Mouse (Mus musculus) liver, embryonic 16.5 days (tissue): Measurements from ENCODE around the gene Nlgn1. TPM values are rescaled to one million over a fixed set of nuclear protein-coding genes. Genes with fewer than 3 reads are reported as not detected.

ENCODE experiments used
- ATAC-seq: fragments of 200-750 bp; cut with Nextera tagmentation; 2 replicates; pipeline ENCODE4 v1.8.0; 2017; ENCODE audit warnings: low read depth, mild to moderate bottlenecking, moderate number of reproducible peaks, moderate library complexity
- H3K27ac ChIP-seq: fragments of 300-500 bp; sonication (generic); 2 replicates; pipeline ENCODE4 v1.5.1; 2014; ENCODE audit warnings: mild to moderate bottlenecking, low read length
- H3K27me3 ChIP-seq: fragments of 300-500 bp; sonication (generic); 2 replicates; pipeline ENCODE4 v1.6.1; 2014; ENCODE audit warnings: low read depth, low read length, mixed read lengths; ENCODE audit not compliant: control insufficient read depth, insufficient read depth
- H3K36me3 ChIP-seq: fragments of 300-500 bp; sonication (generic); 2 replicates; pipeline ENCODE4 v1.6.1; 2014; ENCODE audit warnings: mild to moderate bottlenecking; ENCODE audit not compliant: control insufficient read depth, insufficient read depth
- H3K4me1 ChIP-seq: fragments of 300-500 bp; sonication (generic); 2 replicates; pipeline ENCODE4 v1.6.1; 2014; ENCODE audit warnings: low read depth, low read length, mixed read lengths; ENCODE audit not compliant: control insufficient read depth
- H3K4me2 ChIP-seq: fragments of 300-500 bp; sonication (generic); 2 replicates; pipeline ENCODE4 v1.6.1; 2014; ENCODE audit warnings: low read depth, low read length, mixed read lengths
- H3K4me3 ChIP-seq: fragments of 300-500 bp; sonication (generic); 2 replicates; pipeline ENCODE4 v1.5.1; 2014; ENCODE audit warnings: low read depth, mild to moderate bottlenecking, low read length
- H3K9ac ChIP-seq: fragments of 300-500 bp; sonication (generic); 2 replicates; pipeline ENCODE4 v1.6.1; 2014; ENCODE audit warnings: low read depth, low read length
- H3K9me3 ChIP-seq: fragments of 300-500 bp; sonication (generic); replicated peaks from 2 replicates; pipeline ENCODE4 v1.6.1; 2016; ENCODE audit warnings: low read length; ENCODE audit not compliant: control insufficient read depth
- WGBS: fragments of 180-500 bp; shearing (Covaris S2); extraction: QIAGEN DNeasy Blood & Tissue Kit; methylation state at CpG from one replicate; pipeline ENCODE4 v1.1.7; 2014; ENCODE audit not compliant: insufficient replicate concordance; 5-methylcytosine and 5-hydroxymethylcytosine counted together
- polyA plus RNA-seq: library from polyadenylated mRNA; unstranded; fragments of >200 nt; fragmentation: Nextera tagmentation; extraction: Ambion mirVana; gene quantifications from 2 replicates; pipeline ENCODE4 v1.2.1, GENCODE M21; 2015

The Nlgn1 gene
- polyA plus RNA-seq, 1 experiment from 2014 or later: not detected

DNA sequence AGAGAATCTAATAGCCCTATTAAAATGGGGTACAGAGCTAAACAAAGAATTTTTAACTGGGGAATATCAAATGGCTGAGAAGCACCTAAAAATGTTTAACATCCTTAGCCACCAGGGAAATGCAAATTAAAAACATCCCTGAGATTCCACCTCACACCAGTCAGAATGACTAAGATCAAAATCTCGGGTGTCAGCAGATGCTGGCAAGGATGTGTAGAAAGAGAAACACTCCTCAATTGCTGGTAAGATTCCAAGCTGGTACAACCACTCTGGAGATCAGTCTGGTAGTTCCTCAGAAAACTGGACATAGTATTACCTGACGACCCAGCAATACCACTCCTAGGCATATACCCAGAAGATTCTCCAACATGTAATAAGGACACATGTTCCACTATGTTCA is 869.2 kb downstream of the Nlgn1 start:
- Histone ChIP-seq H3K4me3 (no peak overlapping the region), H3K9ac (no peak overlapping the region), H3K4me1 (no peaks in the 10 kb centered on the region), H3K4me2 (no peak overlapping the region), H3K36me3 (no peaks in the 10 kb centered on the region), H3K27me3 (no peaks in the 10 kb centered on the region), H3K9me3 (no peaks in the 10 kb centered on the region), H3K27ac (no peak overlapping the region)
- no peak for ATAC-seq
- WGBS: 40% methylated on average over 2 of the region's 2 CpGs

DNA sequence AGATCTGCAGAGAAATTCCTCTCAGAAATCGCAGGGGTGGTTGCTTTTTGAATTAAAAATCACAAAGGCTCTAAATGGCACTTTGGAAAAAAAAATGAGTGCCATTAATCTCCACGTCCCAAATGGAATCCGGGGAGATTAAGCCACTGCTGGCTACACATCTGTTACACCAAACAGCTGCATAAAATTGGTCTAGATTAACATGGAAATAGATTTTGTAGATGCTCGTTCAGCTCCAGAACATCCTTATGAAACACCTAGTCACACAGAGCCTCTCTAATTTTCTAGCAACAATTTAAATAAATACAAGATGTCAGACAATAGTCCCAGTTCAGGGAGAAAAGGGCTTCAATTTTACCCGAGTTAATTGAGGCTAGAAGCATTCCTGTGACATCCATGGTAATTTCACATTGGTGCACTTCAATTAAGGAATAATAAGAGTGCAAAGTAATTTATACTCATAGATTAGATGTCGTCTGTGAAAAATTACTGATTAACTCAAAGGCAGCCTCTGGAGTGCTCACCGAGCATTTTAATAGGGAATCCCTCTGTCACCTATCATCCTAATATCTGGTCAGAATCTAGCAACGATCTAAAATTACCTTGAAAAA is 875.9 kb downstream of the Nlgn1 start:
- H3K9ac ChIP-seq: no peak overlapping the region
- H3K36me3 ChIP-seq: no peaks in the 10 kb centered on the region
- H3K27me3 ChIP-seq: no peaks in the 10 kb centered on the region
- H3K4me2 ChIP-seq: no peak overlapping the region
- no peaks in the 10 kb centered on the region for H3K9me3 ChIP-seq
- no peak for ATAC-seq
- 49% methylated on average over 8 of the region's 8 CpGs for WGBS
- no peaks in the 10 kb centered on the region for H3K4me1 ChIP-seq
- no peak overlapping the region for H3K4me3 ChIP-seq
- no peak overlapping the region for H3K27ac ChIP-seq

DNA sequence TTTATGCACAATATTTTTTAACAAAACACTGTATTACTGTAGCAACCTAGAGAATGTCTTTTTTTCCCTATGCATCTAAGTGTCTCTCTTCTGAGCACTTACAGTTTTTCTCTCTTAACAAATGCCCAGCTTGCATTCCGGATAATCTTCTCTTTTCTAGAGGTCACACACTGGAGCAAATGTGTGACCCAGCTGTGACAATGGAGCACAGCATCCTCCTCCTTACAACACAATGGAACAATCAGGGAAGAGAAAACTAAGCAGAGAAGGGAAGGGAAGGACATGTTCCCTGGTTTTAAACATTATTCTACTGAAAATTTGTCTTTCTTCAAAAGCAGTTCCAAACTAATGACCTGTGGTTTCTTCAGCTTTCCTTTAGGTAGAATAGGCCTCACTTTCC is 879.9 kb downstream of the Nlgn1 start:
- Histone ChIP-seq H3K4me1 (no peaks in the 10 kb centered on the region), H3K4me2 (no peak overlapping the region), H3K36me3 (no peaks in the 10 kb centered on the region), H3K9ac (no peak overlapping the region), H3K27me3 (no peaks in the 10 kb centered on the region), H3K4me3 (no peak overlapping the region), H3K9me3 (no peaks in the 10 kb centered on the region), H3K27ac (no peak overlapping the region)
- WGBS: 50% methylated on average over 1 of the region's 1 CpGs
- ATAC-seq: no peak

DNA sequence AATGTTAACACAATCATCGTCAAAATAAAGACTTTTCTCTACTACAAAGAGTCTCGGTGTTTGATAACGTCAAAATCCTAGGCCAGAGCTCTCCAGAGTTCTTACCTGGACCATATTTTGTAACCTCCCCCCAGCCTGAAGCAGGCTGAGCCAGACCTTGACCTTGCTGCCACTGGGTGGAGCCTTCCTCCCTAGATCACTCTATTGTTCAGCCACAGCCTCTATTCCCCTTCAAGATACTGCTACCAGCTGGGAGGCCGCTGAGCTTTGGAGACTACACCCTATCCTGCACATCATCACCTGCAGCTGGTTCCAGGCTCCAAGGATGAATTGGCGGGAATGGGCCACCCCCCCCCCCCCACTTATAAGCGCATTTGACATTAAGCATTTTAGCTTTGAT is 881.8 kb downstream of the Nlgn1 start:
- Histone ChIP-seq H3K27me3 (no peaks in the 10 kb centered on the region), H3K9ac (no peak overlapping the region), H3K27ac (no peak overlapping the region), H3K4me2 (no peak overlapping the region), H3K36me3 (no peaks in the 10 kb centered on the region), H3K4me3 (no peak overlapping the region), H3K9me3 (no peaks in the 10 kb centered on the region), H3K4me1 (no peaks in the 10 kb centered on the region)
- no peak for ATAC-seq
- 44% methylated on average over 6 of the region's 6 CpGs for WGBS

DNA sequence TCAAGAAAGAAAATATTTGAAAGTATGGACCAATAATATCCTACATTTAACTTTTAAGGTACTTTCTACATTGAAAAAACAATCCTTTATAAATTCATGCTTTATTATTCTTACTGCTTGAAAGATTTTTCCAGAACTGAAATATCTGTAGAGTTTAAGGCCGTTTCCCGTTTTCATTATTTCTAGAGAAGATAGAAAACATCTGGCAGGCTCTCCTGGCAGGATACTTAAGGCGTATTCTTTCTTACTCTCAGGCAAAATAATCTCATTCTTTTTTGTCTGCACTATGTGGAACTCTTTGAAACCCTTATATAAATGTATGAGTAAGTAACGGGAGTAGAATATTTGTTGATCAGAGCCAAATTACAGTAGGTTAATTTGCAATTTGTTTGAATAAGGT is 882.9 kb downstream of the Nlgn1 start:
- Histone ChIP-seq H3K9me3 (no peaks in the 10 kb centered on the region), H3K36me3 (no peaks in the 10 kb centered on the region), H3K4me2 (no peak overlapping the region), H3K27me3 (no peaks in the 10 kb centered on the region), H3K9ac (no peak overlapping the region), H3K4me3 (no peak overlapping the region), H3K4me1 (no peaks in the 10 kb centered on the region), H3K27ac (no peak overlapping the region)
- no peak for ATAC-seq
- 66% methylated on average over 4 of the region's 4 CpGs for WGBS

DNA sequence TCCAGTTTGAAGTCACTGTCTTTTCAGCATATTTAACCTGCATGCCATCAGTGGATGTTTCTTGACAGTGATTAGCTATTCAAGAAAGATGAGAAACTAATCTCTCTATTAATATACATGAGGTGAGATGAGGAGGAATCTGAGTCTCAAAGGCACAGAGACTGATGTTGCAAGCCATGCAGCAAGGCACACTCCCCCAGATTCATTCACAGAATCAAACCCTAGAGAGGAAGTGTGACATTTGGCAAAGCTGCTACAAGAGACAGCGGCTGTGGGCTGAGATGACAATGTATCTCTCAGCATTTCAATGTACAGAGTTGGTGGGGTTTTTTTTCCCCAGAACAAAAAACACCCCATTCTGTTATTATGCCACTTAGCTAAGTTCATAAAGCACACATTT is 885.1 kb downstream of the Nlgn1 start:
- H3K36me3 ChIP-seq: no peaks in the 10 kb centered on the region
- H3K9me3 ChIP-seq: no peaks in the 10 kb centered on the region
- H3K4me3 ChIP-seq: no peak overlapping the region
- H3K9ac ChIP-seq: no peak overlapping the region
- no peaks in the 10 kb centered on the region for H3K27me3 ChIP-seq
- WGBS: 59% methylated on average over 1 of the region's 1 CpGs
- no peak for ATAC-seq
- no peaks in the 10 kb centered on the region for H3K4me1 ChIP-seq
- no peak overlapping the region for H3K4me2 ChIP-seq
- H3K27ac ChIP-seq: no peak overlapping the region

DNA sequence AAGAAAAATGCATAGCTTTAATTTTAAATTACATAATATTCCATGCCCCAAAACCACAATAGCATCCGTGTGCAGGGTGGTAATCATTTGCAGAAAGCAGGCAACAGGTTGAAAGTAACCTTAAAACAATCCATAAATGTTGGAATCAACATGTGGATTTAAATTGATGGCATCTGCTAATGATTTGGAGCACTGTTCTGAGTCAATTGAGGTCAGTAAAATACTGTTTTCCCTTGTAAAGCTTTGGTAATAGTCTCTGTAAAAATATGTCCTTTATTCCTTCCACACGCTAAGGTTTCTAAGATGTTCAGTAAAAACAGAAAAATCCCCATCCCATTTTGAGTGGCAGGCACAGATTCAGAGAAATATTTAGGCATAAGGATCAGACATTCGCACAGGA is 888.6 kb downstream of the Nlgn1 start:
- no peaks in the 10 kb centered on the region for H3K27me3 ChIP-seq
- no peaks in the 10 kb centered on the region for H3K36me3 ChIP-seq
- H3K27ac ChIP-seq: no peak overlapping the region
- WGBS: 56% methylated on average over 3 of the region's 3 CpGs
- H3K4me3 ChIP-seq: no peak overlapping the region
- no peak for ATAC-seq
- H3K4me1 ChIP-seq: no peaks in the 10 kb centered on the region
- no peak overlapping the region for H3K9ac ChIP-seq
- no peaks in the 10 kb centered on the region for H3K9me3 ChIP-seq
- no peak overlapping the region for H3K4me2 ChIP-seq

DNA sequence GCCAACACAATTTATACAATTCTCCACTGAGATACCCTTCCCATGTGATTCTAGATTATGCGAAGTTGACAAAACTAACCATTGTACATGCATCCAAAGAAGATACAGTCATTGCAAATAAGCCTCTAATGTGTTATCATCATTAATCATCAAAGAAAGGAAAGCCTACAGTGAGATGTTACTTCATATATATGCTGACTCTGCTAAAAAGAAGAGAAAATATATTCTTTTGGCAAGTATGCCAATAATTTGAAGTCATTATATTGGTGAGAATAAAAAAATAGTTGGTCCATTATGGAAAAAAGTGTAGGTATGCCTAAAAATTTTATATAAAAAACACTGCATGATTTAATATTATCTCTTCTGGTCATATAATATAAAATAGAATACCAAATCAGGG is 889.6 kb downstream of the Nlgn1 start:
- ATAC-seq: no peak
- 67% methylated on average over 1 of the region's 1 CpGs for WGBS
- Histone ChIP-seq H3K27me3 (no peaks in the 10 kb centered on the region), H3K4me2 (no peak overlapping the region), H3K4me1 (no peaks in the 10 kb centered on the region), H3K36me3 (no peaks in the 10 kb centered on the region), H3K4me3 (no peak overlapping the region), H3K9ac (no peak overlapping the region), H3K27ac (no peak overlapping the region), H3K9me3 (no peaks in the 10 kb centered on the region)

DNA sequence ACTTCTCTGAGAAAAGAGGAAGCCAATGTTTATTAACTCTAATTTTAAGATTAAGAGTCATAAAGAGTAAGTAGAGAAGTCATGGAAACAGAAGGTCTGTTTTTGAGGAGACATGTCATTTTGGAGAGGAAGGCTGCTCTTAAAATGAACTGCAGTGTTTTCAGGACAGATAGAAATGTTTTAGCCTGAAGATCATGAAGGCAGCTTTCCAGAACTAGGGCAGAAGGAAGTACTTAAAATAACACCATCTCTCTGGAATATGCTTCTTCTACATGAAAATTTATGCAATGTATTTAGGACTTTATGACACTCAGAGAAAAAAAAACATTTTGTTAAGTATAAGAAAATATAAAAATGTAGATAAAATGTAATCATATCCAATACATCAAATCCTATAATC is 905.3 kb downstream of the Nlgn1 start:
- Histone ChIP-seq H3K4me2 (no peak overlapping the region), H3K36me3 (no peaks in the 10 kb centered on the region), H3K9me3 (no peaks in the 10 kb centered on the region), H3K9ac (no peak overlapping the region), H3K27me3 (no peaks in the 10 kb centered on the region), H3K27ac (no peak overlapping the region), H3K4me3 (no peak overlapping the region), H3K4me1 (no peaks in the 10 kb centered on the region)
- ATAC-seq: no peak
